Mouse (Mus musculus) cerebellum, adult 11-12 months (tissue): ENCODE data around the gene Eepd1.

Experiments used
- DNase-seq: peaks from one replicate; pipeline ENCODE4 v3.0.0; 2022

Eepd1 gene

GRCm38 (mm10) chr9:25490278-25491145 is 9.2 kb downstream of the Eepd1 start:
- DNase-seq, result no peak

- no peak for DNase-seq
Observed at GRCm38 (mm10) chr9:25493918-25494317, 12.6 kb downstream of the Eepd1 start.

GRCm38 (mm10) chr9:25495601-25496000 is 14.3 kb downstream of the Eepd1 start:
- DNase-seq, result no peak

- no peak for DNase-seq
Observed at GRCm38 (mm10) chr9:25496196-25496595, 14.8 kb downstream of the Eepd1 start.

DNA sequence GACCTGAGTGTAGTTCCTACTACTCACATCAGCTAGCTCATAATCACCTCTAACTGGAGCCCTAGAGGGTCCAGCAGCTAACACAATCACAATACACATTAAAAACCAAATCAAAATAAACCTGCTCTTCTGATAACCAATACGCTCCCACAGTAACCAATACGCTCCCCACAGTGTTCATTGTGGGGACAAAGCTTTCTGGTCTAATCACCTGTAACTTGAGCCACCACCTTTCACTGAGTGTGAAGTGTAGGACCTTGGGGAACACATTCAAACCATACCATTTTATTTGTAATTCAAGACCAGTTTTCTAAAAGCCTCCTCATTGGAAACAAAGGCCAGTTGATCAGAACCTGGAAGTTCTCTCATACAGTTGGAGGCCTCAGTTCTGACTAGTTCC is 15.4 kb downstream of the Eepd1 start:
- no peak for DNase-seq

GRCm38 (mm10) chr9:25498770-25499169 is 17.4 kb downstream of the Eepd1 start:
- DNase-seq, result no peak

- DNase-seq, result no peak
Observed at GRCm38 (mm10) chr9:25499306-25499705, 18.0 kb downstream of the Eepd1 start.

GRCm38 (mm10) chr9:25500031-25500430 is 18.7 kb downstream of the Eepd1 start:
- DNase-seq, result no peak

- no peak for DNase-seq
Observed at GRCm38 (mm10) chr9:25508825-25509224, 27.5 kb downstream of the Eepd1 start.

- no peak for DNase-seq
Observed at GRCm38 (mm10) chr9:25510572-25510971, 29.2 kb downstream of the Eepd1 start.

- DNase-seq, result peak; percentile 52
Observed at GRCm38 (mm10) chr9:25513050-25513449, 31.7 kb downstream of the Eepd1 start.

- peak; percentile 73 for DNase-seq
Observed at GRCm38 (mm10) chr9:25513556-25513955, 32.2 kb downstream of the Eepd1 start.

- DNase-seq, result no peak
Observed at GRCm38 (mm10) chr9:25516640-25517039, 35.3 kb downstream of the Eepd1 start.

GRCm38 (mm10) chr9:25517982-25518381 is 36.6 kb downstream of the Eepd1 start:
- no peak for DNase-seq

- peak; percentile 51 for DNase-seq
Observed at GRCm38 (mm10) chr9:25519193-25519592, 37.8 kb downstream of the Eepd1 start.

DNA sequence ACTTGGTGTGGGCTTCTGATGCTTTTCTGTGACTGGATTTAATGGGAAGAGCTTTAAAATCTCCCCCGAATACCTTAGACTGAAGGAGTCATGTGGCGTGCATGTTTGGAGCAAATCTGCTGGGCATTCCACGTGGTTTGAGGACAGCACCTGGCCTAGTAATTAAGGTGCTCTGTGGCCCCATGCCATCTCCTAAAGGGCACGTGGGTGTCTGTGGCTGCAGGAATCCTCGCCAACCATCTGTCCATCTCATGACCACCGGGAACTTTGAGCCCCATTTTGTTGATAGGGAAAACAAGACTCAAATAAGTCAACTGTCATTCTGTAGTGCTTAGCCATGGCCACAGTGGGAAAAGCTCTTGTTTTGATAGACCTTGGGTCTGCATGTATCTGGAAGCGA is 39.5 kb downstream of the Eepd1 start:
- DNase-seq, result peak; percentile 59

DNA sequence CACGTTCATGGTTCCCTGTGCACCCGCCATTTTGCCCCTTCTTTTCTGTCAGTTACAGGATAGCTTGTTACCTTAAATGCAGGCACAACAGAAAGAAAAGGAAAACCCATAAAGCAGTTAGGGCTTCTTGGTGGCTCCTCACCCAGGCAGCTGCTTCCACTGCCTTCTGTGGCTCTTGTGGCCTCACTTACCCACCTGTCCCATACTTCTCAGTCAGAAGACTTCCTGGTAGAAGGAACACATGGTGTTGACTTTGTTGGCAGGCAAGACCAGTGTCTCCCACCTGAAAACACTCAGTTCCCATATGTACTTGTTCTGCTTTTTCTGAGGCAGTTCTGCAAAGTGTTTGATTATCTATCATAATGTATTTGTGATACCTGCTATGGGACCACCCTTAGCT is 40.5 kb downstream of the Eepd1 start:
- no peak for DNase-seq

DNA sequence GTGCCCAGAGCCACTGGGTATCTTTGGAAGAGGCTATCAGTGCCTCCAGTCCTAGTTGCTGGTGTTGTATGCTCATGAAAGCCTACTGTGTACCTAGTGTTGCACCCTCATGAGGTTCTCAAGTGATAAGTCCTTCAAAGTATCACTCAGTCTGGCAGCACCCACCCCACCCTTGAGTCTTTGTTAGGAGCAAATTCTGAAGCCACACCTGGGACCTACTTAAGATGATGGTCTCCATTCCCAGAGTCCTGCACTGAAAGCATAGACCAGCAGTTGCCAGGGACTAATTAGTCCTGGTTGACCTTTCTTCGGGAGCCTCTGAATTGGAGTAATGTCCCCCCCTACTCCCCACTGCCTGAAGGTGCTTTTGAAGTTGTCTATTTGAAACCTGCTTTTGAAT is 45.2 kb downstream of the Eepd1 start:
- no peak for DNase-seq

DNA sequence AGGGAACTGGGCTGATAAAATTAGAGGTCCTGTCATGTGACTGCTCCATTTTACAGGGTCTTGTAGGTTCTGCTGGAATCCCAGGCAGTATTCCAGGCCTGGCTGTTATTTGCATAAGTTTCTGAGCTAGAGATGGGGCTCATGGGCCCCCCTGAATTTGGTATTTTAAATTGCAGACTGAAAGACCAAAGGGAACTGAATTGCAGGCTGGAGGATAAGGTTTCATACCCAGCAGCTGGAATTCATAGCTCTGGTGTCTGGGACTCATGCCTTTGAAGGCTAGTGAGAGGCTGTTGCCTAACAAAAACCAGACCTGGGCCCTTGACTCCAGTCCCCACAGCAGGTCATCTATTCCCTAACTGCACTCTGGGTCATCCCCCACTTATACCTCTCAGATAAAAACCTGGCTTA is 45.6 kb downstream of the Eepd1 start:
- DNase-seq, result no peak

DNA sequence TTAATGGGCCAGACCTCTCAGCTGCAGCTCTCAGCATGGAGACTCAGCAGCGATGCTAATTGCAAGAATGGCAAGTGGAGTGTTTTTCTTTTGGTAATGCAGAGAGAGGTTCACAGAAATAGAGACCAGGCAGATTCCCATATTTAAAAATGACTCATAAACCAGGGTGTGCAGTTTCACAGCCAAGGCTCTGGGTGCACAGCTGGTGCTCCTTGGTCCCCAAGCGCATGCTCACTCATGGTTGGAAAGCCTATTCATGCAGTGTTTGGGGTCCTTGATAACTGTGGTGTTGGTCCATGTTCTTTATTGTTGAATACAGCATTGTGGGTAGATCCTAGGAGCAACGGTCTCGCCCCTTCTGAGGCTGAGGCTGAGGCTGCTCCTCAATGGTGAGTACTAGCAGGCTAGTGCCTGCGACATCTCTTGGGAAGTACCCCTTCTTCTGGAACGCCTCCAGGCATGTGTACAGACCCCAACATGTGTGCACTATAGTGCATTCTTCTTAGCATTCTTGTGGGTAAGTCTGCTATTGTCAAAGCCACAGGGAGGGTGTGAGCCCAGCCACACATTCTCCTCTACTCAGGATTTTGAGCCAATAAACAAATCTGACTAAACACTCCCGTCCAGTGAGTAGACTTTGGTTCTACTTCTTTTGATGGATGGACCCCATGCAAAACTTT is 46.2 kb downstream of the Eepd1 start:
- no peak for DNase-seq

- DNase-seq, result no peak
Observed at GRCm38 (mm10) chr9:25531627-25532026, 50.3 kb downstream of the Eepd1 start.

- DNase-seq, result no peak
Observed at GRCm38 (mm10) chr9:25532105-25532504, 50.8 kb downstream of the Eepd1 start.

- DNase-seq, result no peak
Observed at GRCm38 (mm10) chr9:25535487-25535886, 54.1 kb downstream of the Eepd1 start.

DNA sequence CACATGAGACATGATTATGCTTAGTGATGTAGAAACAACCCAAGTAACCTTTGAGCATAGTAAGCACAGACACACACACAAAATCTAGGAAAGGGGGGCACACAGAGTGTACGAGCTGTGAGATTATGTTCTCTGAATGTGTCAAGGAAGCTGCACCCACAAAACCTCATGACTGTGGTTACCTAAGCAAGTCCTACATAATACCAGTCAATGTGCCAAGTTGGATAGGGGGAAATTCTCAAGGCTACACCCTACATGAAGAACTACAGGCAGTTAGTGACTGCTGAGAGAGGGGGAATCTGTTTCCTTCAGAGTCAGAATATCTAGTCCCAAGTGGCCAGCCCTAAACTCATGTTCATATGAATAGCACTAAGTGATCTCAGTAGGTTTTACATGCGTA is 58.1 kb downstream of the Eepd1 start:
- no peak for DNase-seq
